Mouse (Mus musculus): Measurements from ENCODE around the gene Ccna2. TPM values are rescaled to one million over a fixed set of nuclear protein-coding genes. Genes with fewer than 3 reads are reported as not detected.
"Not testable (repeated sequence)": the region's sequence is repeated elsewhere in the genome, so short reads cannot be mapped to it uniquely, and the experiment has no call there.

Gene Ccna2
- polyA plus RNA-seq (2012; ENCODE audit: insufficient read depth, insufficient read length, missing spikeins) = 0.79 TPM in 1 of 2 replicates, not detected in the other

DNA sequence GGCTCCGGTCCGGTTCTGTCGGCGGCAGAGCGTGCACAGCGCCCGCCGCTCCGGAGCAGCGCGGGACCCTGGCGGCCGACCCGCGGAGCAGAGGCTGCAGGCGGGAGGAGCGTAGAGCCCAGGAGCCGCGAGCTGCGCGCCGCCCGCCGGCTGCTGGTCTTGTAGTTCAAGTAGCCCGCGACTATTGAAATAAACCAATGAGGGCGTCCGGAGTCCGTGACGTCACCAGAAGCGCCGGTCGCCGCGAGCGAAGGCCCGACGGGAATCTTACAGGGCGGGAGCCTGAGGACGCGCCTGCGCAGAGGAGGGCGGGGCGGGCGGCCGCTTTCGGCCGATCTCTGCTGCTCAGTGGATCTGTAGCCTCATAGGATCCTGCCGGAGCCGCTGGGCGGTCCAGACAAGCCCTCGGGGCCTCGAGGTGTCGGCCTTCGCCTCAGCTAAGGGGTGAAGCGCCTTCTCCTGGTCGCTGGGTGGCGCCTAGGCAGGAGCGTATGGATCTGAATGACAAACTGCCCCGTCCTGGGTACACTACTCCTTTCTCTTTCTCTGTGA, at the start of gene Ccna2:
Ccna2 (minus strand) TSS at position 324 of the 552 bp plus-strand sequence.
- peaks cover 3% of the 10 kb centered on the region; the same call in 1 of the 2 replicates for H3K4me1 ChIP-seq (ENCODE audit: control insufficient read depth, insufficient read depth, insufficient read length, low read length)
- H3K4me3 ChIP-seq (ENCODE audit: insufficient read depth, low read depth, low read length) = peak within 1 kb of the TSS; percentile 54
- H3K27ac ChIP-seq (replicated peaks; ENCODE audit: low read depth, low read length) = no peak within 1 kb of the TSS

- peaks cover 4% of the 10 kb centered on the region; the same call in 1 of the 2 replicates for H3K4me1 ChIP-seq (ENCODE audit: control insufficient read depth, insufficient read depth, insufficient read length, low read length)
- no peak overlapping the region for H3K27ac ChIP-seq (replicated peaks; ENCODE audit: low read depth, low read length)
- no peak overlapping the region for H3K4me3 ChIP-seq (ENCODE audit: insufficient read depth, low read depth, low read length)
Measured at GRCm38 (mm10) chr3:36618181-36618580, 46.2 kb upstream of the Ccna2 start.

GRCm38 (mm10) chr3:36613908-36614255, 41.9 kb upstream of the Ccna2 start:
- Histone ChIP-seq H3K27ac (replicated peaks; ENCODE audit: low read depth, low read length) (no peak overlapping the region), H3K4me1 (ENCODE audit: control insufficient read depth, insufficient read depth, insufficient read length, low read length) (peaks cover 4% of the 10 kb centered on the region; the same call in 1 of the 2 replicates), H3K4me3 (ENCODE audit: insufficient read depth, low read depth, low read length) (peak overlapping the region; percentile 82)

DNA sequence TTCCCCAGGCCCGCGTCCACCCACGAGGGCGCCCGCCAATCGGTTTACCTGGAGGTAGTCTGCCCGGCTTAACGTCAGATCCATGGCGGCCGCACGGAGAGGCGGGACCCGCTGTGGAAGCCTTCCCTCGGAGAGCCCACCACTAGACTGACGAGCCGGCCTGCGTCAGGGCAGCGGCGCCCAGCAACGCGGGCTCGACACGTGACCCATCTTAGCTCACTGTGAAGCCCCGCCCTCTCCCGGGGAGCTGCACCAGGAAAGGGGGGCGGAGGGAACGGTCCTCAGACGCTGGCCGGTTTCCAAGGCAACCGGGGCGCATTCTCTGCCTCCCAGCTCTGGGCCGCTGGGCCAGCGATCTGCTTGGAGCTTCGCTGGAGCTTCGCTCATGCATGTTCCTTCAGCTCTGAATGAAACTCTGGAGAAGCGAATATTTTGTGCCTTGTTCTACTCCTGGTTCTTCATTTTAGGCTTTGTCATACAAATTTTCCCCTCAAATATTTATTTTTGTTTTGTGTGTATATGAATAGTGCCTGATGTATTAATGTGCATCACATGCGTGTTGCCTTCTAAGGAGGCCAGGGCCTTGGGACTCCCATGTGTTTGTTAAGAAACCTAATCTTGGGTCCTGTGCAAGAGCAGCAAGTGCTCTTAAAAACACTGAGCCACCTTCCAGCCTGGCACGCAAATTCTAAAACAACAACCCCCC, 41.4 kb upstream of the Ccna2 start, which contains the start of gene Bbs7:
Bbs7 (minus strand) TSS at position 276 of the 706 bp plus-strand sequence.
- H3K27ac ChIP-seq (replicated peaks; ENCODE audit: low read depth, low read length) = peak within 1 kb of the TSS; percentile 20; the same call in 1 of the 2 replicates
- peak within 1 kb of the TSS; percentile 82 for H3K4me3 ChIP-seq (ENCODE audit: insufficient read depth, low read depth, low read length)
- peaks cover 4% of the 10 kb centered on the region; the same call in 1 of the 2 replicates for H3K4me1 ChIP-seq (ENCODE audit: control insufficient read depth, insufficient read depth, insufficient read length, low read length)

GRCm38 (mm10) chr3:36612687-36613086, 40.7 kb upstream of the Ccna2 start:
- H3K4me3 ChIP-seq (ENCODE audit: insufficient read depth, low read depth, low read length) = peak overlapping the region; percentile 82
- peak overlapping the region; percentile 20; the same call in 1 of the 2 replicates for H3K27ac ChIP-seq (replicated peaks; ENCODE audit: low read depth, low read length)
- H3K4me1 ChIP-seq (ENCODE audit: control insufficient read depth, insufficient read depth, insufficient read length, low read length) = peaks cover 4% of the 10 kb centered on the region; the same call in 1 of the 2 replicates

- Histone ChIP-seq H3K27ac (replicated peaks; ENCODE audit: low read depth, low read length) (no peak overlapping the region), H3K4me1 (ENCODE audit: control insufficient read depth, insufficient read depth, insufficient read length, low read length) (no peaks in the 10 kb centered on the region), H3K4me3 (ENCODE audit: insufficient read depth, low read depth, low read length) (no peak overlapping the region)
Measured at GRCm38 (mm10) chr3:36605894-36606783, 34.2 kb upstream of the Ccna2 start.

DNA sequence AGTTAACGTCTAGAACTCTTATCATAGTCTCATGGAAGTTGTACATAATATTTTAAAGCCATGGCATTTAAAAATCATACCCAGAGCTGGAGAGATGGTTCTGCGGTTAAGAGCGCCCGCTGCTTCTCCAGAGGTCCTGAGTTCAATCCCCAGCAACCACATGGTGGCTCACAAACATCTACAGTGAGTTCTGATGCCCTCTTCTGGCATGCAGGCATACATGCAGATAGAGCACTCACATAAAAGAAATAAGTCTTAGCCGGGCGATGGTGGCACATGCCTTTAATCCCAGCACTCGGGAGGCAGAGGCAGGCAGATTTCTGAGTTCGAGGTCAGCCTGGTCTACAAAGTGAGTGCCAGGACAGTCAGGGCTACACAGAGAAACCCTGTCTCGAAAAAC, 27.8 kb upstream of the Ccna2 start:
- not testable (repeated sequence) for H3K4me3 ChIP-seq (ENCODE audit: insufficient read depth, low read depth, low read length); H3K4me1 ChIP-seq (ENCODE audit: control insufficient read depth, insufficient read depth, insufficient read length, low read length); H3K27ac ChIP-seq (replicated peaks; ENCODE audit: low read depth, low read length)

DNA sequence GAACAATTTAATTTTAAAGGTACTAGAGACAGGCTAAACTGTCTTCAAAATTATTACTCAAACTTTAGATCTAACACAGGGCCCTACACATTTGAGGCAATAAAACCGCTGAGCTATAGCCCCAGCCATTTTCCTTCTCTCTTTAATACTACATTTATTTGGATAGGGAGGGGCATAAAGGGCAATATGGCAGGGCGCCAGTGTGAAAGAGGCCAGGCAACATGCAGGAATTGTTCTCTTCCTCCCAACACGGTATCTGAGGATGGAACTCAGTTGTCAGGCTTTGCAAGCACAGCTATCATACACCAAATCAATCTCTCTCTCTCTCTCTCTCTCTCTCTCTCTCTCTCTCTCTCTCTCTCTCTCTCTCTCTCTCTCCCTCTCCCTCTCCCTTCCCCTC, 26.9 kb upstream of the Ccna2 start:
- H3K27ac ChIP-seq (replicated peaks; ENCODE audit: low read depth, low read length) = no peak overlapping the region
- no peaks in the 10 kb centered on the region for H3K4me1 ChIP-seq (ENCODE audit: control insufficient read depth, insufficient read depth, insufficient read length, low read length)
- no peak overlapping the region for H3K4me3 ChIP-seq (ENCODE audit: insufficient read depth, low read depth, low read length)

DNA sequence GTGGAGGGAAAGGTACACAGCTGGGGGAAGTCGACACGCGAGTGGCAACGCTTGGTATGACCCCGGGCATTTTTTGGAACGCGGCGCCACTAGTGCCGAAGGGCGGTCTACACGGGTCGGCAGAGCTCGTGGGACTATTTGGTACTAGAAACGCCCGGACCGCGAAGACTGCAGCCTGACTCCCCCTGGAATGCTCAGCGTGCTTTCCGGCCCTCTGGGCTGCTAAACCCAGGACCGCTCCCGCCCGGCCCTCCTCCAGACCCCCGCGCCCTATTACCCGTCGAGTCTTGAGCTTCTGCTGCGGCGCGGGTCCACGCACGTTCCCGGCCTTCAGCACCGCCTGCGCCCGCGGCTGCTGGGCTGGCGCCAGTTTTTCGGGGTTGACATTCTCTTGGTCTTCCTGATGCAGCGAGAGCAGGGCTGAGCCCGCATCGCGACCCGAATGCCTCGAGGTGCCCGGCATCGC, 556 bp downstream of the Ccna2 start:
- no peak overlapping the region for H3K27ac ChIP-seq (replicated peaks; ENCODE audit: low read depth, low read length)
- peaks cover 3% of the 10 kb centered on the region; the same call in 1 of the 2 replicates for H3K4me1 ChIP-seq (ENCODE audit: control insufficient read depth, insufficient read depth, insufficient read length, low read length)
- peak overlapping the region; percentile 54 for H3K4me3 ChIP-seq (ENCODE audit: insufficient read depth, low read depth, low read length)

- no peak overlapping the region for H3K4me3 ChIP-seq (ENCODE audit: insufficient read depth, low read depth, low read length)
- H3K27ac ChIP-seq (replicated peaks; ENCODE audit: low read depth, low read length) = no peak overlapping the region
- peaks cover 3% of the 10 kb centered on the region; the same call in 1 of the 2 replicates for H3K4me1 ChIP-seq (ENCODE audit: control insufficient read depth, insufficient read depth, insufficient read length, low read length)
Measured at GRCm38 (mm10) chr3:36569836-36570235, 2.1 kb downstream of the Ccna2 start.

GRCm38 (mm10) chr3:36563666-36564065, 8.3 kb downstream of the Ccna2 start:
- H3K4me3 ChIP-seq (ENCODE audit: insufficient read depth, low read depth, low read length) = no peak overlapping the region
- no peaks in the 10 kb centered on the region for H3K4me1 ChIP-seq (ENCODE audit: control insufficient read depth, insufficient read depth, insufficient read length, low read length)

DNA sequence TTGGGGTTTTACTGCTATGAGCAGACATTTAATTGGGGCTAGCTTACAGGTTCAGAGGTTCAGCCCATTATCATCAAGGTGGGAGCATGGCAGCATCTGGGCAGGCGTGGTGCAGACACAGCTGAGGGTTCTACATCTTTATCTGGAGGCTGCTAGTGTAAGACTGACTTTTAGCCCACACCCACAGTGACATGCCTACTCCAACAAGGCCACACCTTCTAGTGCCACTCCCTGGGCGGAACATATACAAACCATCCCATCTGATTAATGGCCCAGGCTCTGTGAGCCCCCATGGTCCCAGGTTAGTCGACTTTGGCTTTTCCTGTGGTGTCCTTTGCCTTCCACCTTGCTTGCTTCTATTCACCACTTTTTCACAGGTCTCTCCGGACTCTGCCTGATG, 12.3 kb downstream of the Ccna2 start:
- H3K4me3 ChIP-seq (ENCODE audit: insufficient read depth, low read depth, low read length) = no peak overlapping the region
- H3K4me1 ChIP-seq (ENCODE audit: control insufficient read depth, insufficient read depth, insufficient read length, low read length) = no peaks in the 10 kb centered on the region
- no peak overlapping the region for H3K27ac ChIP-seq (replicated peaks; ENCODE audit: low read depth, low read length)

More at GRCm38 (mm10) chr3:36563666-36564065, 8.3 kb downstream of the Ccna2 start:
- no peak overlapping the region for H3K27ac ChIP-seq (replicated peaks; ENCODE audit: low read depth, low read length)

DNA sequence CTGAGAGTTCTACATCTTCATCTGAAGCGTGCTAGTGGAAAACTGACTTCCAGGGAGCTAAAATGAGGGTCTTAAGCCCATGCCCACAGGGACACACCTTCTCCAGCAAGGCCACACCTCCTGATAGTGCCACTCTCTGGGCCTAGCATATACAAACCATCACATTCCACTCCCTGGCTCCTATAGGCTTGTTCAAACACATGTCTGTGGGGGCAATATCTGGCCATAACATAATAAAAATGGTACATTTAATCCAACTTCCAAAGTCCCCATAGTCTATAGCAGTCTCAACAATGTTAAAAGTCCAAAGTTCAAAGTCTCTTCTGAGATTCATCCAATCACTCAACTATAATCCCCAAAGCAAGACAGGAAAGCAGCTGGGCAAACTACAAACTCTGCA, 14.3 kb downstream of the Ccna2 start:
- H3K27ac ChIP-seq (replicated peaks; ENCODE audit: low read depth, low read length) = no peak overlapping the region
- no peak overlapping the region for H3K4me3 ChIP-seq (ENCODE audit: insufficient read depth, low read depth, low read length)
- no peaks in the 10 kb centered on the region for H3K4me1 ChIP-seq (ENCODE audit: control insufficient read depth, insufficient read depth, insufficient read length, low read length)

DNA sequence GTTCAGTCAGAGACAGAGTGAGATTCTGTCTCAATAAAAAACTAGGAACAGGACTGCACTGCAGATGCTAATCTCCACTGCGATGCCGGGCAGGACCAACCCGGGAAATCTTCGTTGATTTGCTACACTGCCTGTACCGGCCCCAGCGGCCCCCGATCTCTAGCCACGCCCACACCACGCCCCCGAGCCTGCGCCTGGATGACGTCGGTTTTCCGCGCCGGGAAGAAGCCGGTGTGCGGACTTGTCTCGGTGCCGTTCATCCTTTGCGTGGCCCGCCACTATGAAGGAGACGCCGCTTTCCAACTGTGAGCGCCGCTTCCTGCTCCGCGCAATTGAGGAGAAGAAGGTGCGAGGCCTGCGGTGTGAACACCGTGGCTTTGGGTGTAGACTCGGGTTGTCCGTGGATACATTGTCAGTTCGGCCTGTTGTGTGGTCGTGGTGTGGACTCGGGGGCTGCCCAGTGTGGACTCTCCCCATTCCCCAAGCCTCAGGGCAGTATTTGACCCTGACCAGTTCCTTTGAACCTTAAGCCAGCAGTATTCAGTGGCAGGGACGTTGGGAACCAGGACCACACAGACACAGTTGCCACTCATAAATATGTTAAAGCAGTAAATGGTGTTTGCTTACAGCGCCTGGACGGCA, 19.4 kb downstream of the Ccna2 start, which contains the start of gene Exosc9:
Exosc9 (plus strand) TSS at position 201 of the 642 bp plus-strand sequence.
- Histone ChIP-seq H3K4me3 (ENCODE audit: insufficient read depth, low read depth, low read length) (peak within 1 kb of the TSS; percentile 75), H3K4me1 (ENCODE audit: control insufficient read depth, insufficient read depth, insufficient read length, low read length) (peaks cover 4% of the 10 kb centered on the region; the same call in 1 of the 2 replicates), H3K27ac (replicated peaks; ENCODE audit: low read depth, low read length) (no peak within 1 kb of the TSS)

Data from brown adipose tissue, adult 24 weeks (tissue).